Mouse (Mus musculus): ENCODE measurements at regions not wholly inside any gene's neighbourhood (a gene's known extent, or its start where the extent isn't known, plus 50 kb on each side); places are given as distances from the start of the nearest gene placed in this dataset.

- TF ChIP-seq CTCF (IDR thresholded peaks at IDR 0.05; ENCODE audit: low read depth), result no peak
- Histone ChIP-seq H3K4me2 (replicated peaks; ENCODE audit: low read depth) (no peak overlapping the region), H3K9ac (ENCODE audit: low read depth, low read length) (no peak overlapping the region), H3K27me3 (replicated peaks; ENCODE audit: control insufficient read depth, insufficient read depth, low read length) (no peaks in the 10 kb centered on the region), H3K36me3 (ENCODE audit: control insufficient read depth, insufficient read depth) (no peaks in the 10 kb centered on the region), H3K4me1 (replicated peaks; ENCODE audit: control insufficient read depth, insufficient read depth, low read length) (no peaks in the 10 kb centered on the region), H3K9me3 (ENCODE audit: control insufficient read depth) (no peaks in the 10 kb centered on the region), H3K27ac (ENCODE audit: low read depth, low read length) (no peak overlapping the region), H3K4me3 (ENCODE audit: low read depth, low read length) (no peak overlapping the region)
- no peak for ATAC-seq
- 72% methylated on average over 6 of the region's 6 CpGs for WGBS
Measured at GRCm38 (mm10) chr1:184173739-184174138, 139.6 kb upstream of the 1700056E22Rik start.

- 90% methylated on average over 2 of the region's 2 CpGs for WGBS
- TF ChIP-seq CTCF (IDR thresholded peaks at IDR 0.05; ENCODE audit: low read depth), result no peak
- H3K27ac ChIP-seq (ENCODE audit: low read depth, low read length), result no peak overlapping the region
- no peaks in the 10 kb centered on the region for H3K36me3 ChIP-seq (ENCODE audit: control insufficient read depth, insufficient read depth)
- H3K4me1 ChIP-seq (replicated peaks; ENCODE audit: control insufficient read depth, insufficient read depth, low read length), result no peaks in the 10 kb centered on the region
- no peaks in the 10 kb centered on the region for H3K27me3 ChIP-seq (replicated peaks; ENCODE audit: control insufficient read depth, insufficient read depth, low read length)
- H3K9ac ChIP-seq (ENCODE audit: low read depth, low read length), result no peak overlapping the region
- no peak overlapping the region for H3K4me2 ChIP-seq (replicated peaks; ENCODE audit: low read depth)
- no peaks in the 10 kb centered on the region for H3K9me3 ChIP-seq (ENCODE audit: control insufficient read depth)
- ATAC-seq, result no peak
- no peak overlapping the region for H3K4me3 ChIP-seq (ENCODE audit: low read depth, low read length)
Measured at GRCm38 (mm10) chr1:184172986-184173385, 138.9 kb upstream of the 1700056E22Rik start.

- no peak overlapping the region for H3K9ac ChIP-seq (ENCODE audit: low read depth, low read length)
- H3K27me3 ChIP-seq (replicated peaks; ENCODE audit: control insufficient read depth, insufficient read depth, low read length), result no peaks in the 10 kb centered on the region
- H3K4me3 ChIP-seq (ENCODE audit: low read depth, low read length), result no peak overlapping the region
- no peaks in the 10 kb centered on the region for H3K4me1 ChIP-seq (replicated peaks; ENCODE audit: control insufficient read depth, insufficient read depth, low read length)
- H3K4me2 ChIP-seq (replicated peaks; ENCODE audit: low read depth), result no peak overlapping the region
- H3K36me3 ChIP-seq (ENCODE audit: control insufficient read depth, insufficient read depth), result no peaks in the 10 kb centered on the region
- TF ChIP-seq CTCF (IDR thresholded peaks at IDR 0.05; ENCODE audit: low read depth), result no peak
- H3K27ac ChIP-seq (ENCODE audit: low read depth, low read length), result no peak overlapping the region
- 64% methylated on average over 7 of the region's 7 CpGs for WGBS
- H3K9me3 ChIP-seq (ENCODE audit: control insufficient read depth), result no peaks in the 10 kb centered on the region
- no peak for ATAC-seq
Measured at GRCm38 (mm10) chr1:184171601-184172000, 137.5 kb upstream of the 1700056E22Rik start.

- no peaks in the 10 kb centered on the region for H3K36me3 ChIP-seq (ENCODE audit: control insufficient read depth, insufficient read depth)
- H3K4me2 ChIP-seq (replicated peaks; ENCODE audit: low read depth), result no peak overlapping the region
- no peaks in the 10 kb centered on the region for H3K27me3 ChIP-seq (replicated peaks; ENCODE audit: control insufficient read depth, insufficient read depth, low read length)
- H3K27ac ChIP-seq (ENCODE audit: low read depth, low read length), result no peak overlapping the region
- no peak for ATAC-seq
- no peak overlapping the region for H3K9ac ChIP-seq (ENCODE audit: low read depth, low read length)
- no peaks in the 10 kb centered on the region for H3K9me3 ChIP-seq (ENCODE audit: control insufficient read depth)
- no peak overlapping the region for H3K4me3 ChIP-seq (ENCODE audit: low read depth, low read length)
- WGBS, result 79% methylated on average over 3 of the region's 3 CpGs
- no peak for TF ChIP-seq CTCF (IDR thresholded peaks at IDR 0.05; ENCODE audit: low read depth)
- H3K4me1 ChIP-seq (replicated peaks; ENCODE audit: control insufficient read depth, insufficient read depth, low read length), result no peaks in the 10 kb centered on the region
Measured at GRCm38 (mm10) chr1:184170926-184171325, 136.8 kb upstream of the 1700056E22Rik start.

GRCm38 (mm10) chr1:184169967-184170366, 135.9 kb upstream of the 1700056E22Rik start:
- no peaks in the 10 kb centered on the region for H3K4me1 ChIP-seq (replicated peaks; ENCODE audit: control insufficient read depth, insufficient read depth, low read length)
- H3K27ac ChIP-seq (ENCODE audit: low read depth, low read length), result no peak overlapping the region
- WGBS, result 71% methylated on average over 1 of the region's 1 CpGs
- no peaks in the 10 kb centered on the region for H3K36me3 ChIP-seq (ENCODE audit: control insufficient read depth, insufficient read depth)
- no peak overlapping the region for H3K4me3 ChIP-seq (ENCODE audit: low read depth, low read length)
- H3K27me3 ChIP-seq (replicated peaks; ENCODE audit: control insufficient read depth, insufficient read depth, low read length), result no peaks in the 10 kb centered on the region
- H3K9me3 ChIP-seq (ENCODE audit: control insufficient read depth), result no peaks in the 10 kb centered on the region
- no peak for ATAC-seq
- H3K4me2 ChIP-seq (replicated peaks; ENCODE audit: low read depth), result no peak overlapping the region
- TF ChIP-seq CTCF (IDR thresholded peaks at IDR 0.05; ENCODE audit: low read depth), result no peak
- no peak overlapping the region for H3K9ac ChIP-seq (ENCODE audit: low read depth, low read length)

GRCm38 (mm10) chr1:184169034-184169783, 135.1 kb upstream of the 1700056E22Rik start:
- Histone ChIP-seq H3K9ac (ENCODE audit: low read depth, low read length) (no peak overlapping the region), H3K4me2 (replicated peaks; ENCODE audit: low read depth) (no peak overlapping the region), H3K36me3 (ENCODE audit: control insufficient read depth, insufficient read depth) (no peaks in the 10 kb centered on the region), H3K4me1 (replicated peaks; ENCODE audit: control insufficient read depth, insufficient read depth, low read length) (no peaks in the 10 kb centered on the region), H3K27ac (ENCODE audit: low read depth, low read length) (no peak overlapping the region), H3K9me3 (ENCODE audit: control insufficient read depth) (no peaks in the 10 kb centered on the region), H3K27me3 (replicated peaks; ENCODE audit: control insufficient read depth, insufficient read depth, low read length) (no peaks in the 10 kb centered on the region), H3K4me3 (ENCODE audit: low read depth, low read length) (no peak overlapping the region)
- WGBS, result 59% methylated on average over 7 of the region's 7 CpGs
- no peak for TF ChIP-seq CTCF (IDR thresholded peaks at IDR 0.05; ENCODE audit: low read depth)
- ATAC-seq, result no peak

Data from intestine, postnatal 0 days (tissue).